Mouse (Mus musculus) limb, embryonic 14.5 days (tissue): ENCODE measurements around the gene Ablim1. TPM values are rescaled to one million over a fixed set of nuclear protein-coding genes. Genes with fewer than 3 reads are reported as not detected.

Experiments
- ATAC-seq: fragments of 200-750 bp; cut with Nextera tagmentation; 2 replicates; pipeline ENCODE4 v1.8.0; 2017; ENCODE audit warnings: low read depth, moderate number of reproducible peaks, moderate TSS enrichment; ENCODE audit not compliant: low FRiP score
- DNase-seq: peaks from one replicate; pipeline ENCODE4 v3.0.0-alpha.2; 2015; ENCODE audit warnings: low spot score
- H3K27ac ChIP-seq: fragments of 300-500 bp; sonication (generic); replicated peaks from 2 replicates; pipeline ENCODE4 v1.5.1; 2014; ENCODE audit warnings: low read depth, mild to moderate bottlenecking, low read length, moderate library complexity, mixed read lengths
- H3K27me3 ChIP-seq: fragments of 300-500 bp; sonication (generic); 2 replicates; pipeline ENCODE4 v1.6.1; 2014; ENCODE audit warnings: low read length, mixed read lengths; ENCODE audit not compliant: control insufficient read depth, insufficient read depth
- H3K36me3 ChIP-seq: fragments of 300-500 bp; sonication (generic); 2 replicates; pipeline ENCODE4 v1.6.1; 2014; ENCODE audit warnings: mild to moderate bottlenecking, low read length, moderate library complexity, mixed read lengths; ENCODE audit not compliant: control insufficient read depth, insufficient read depth
- H3K4me1 ChIP-seq: fragments of 300-500 bp; sonication (generic); 2 replicates; pipeline ENCODE4 v1.6.1; 2014; ENCODE audit warnings: antibody characterized with exemption, low read length, mixed read lengths; ENCODE audit not compliant: control insufficient read depth, insufficient read depth
- H3K4me2 ChIP-seq: fragments of 300-500 bp; sonication (generic); replicated peaks from 2 replicates; pipeline ENCODE4 v1.6.1; 2014; ENCODE audit warnings: low read depth, mild to moderate bottlenecking, low read length, moderate library complexity; ENCODE audit not compliant: severe bottlenecking
- H3K4me3 ChIP-seq: fragments of 300-500 bp; sonication (generic); replicated peaks from 2 replicates; pipeline ENCODE4 v1.5.1; 2014; ENCODE audit warnings: low read length
- H3K9ac ChIP-seq: fragments of 300-500 bp; sonication (generic); 2 replicates; pipeline ENCODE4 v1.6.1; 2014; ENCODE audit warnings: mild to moderate bottlenecking, low read depth, low read length, moderate library complexity; ENCODE audit not compliant: severe bottlenecking
- H3K9me3 ChIP-seq: fragments of 300-500 bp; sonication (generic); 2 replicates; pipeline ENCODE4 v1.6.1; 2016; ENCODE audit warnings: low read length; ENCODE audit not compliant: control insufficient read depth
- POLR2A ChIP-seq: fragments of 200-500 bp; IDR thresholded peaks from 2 replicates; pipeline ENCODE4 v1.8.0; 2012; ENCODE audit warnings: inconsistent platforms, mild to moderate bottlenecking, moderate library complexity, borderline replicate concordance; ENCODE audit not compliant: insufficient read depth, insufficient read length; ENCODE audit errors: extremely low read depth
- WGBS: fragments of 180-500 bp; shearing (Covaris S2); extraction: QIAGEN DNeasy Blood & Tissue Kit; methylation state at CpG from one replicate; pipeline ENCODE4 v1.1.7; 2014; 5-methylcytosine and 5-hydroxymethylcytosine counted together
- polyA plus RNA-seq, 2 experiments: library from polyadenylated mRNA; depleted of rRNA in 1 of 2; stranded (reverse) in 1 of 2; unstranded in 1 of 2; fragments of >200 nt; fragmentation: Nextera tagmentation in 1 of 2; extraction: Ambion mirVana in 1 of 2; gene quantifications; 2 replicates each; pipeline versions ENCODE4 v1.2.1 to v1.2.3; 2012 to 2014

Ablim1 gene
- polyA plus RNA-seq, 2 experiments = 30.6 to 76.9 TPM

GRCm38 (mm10) chr19:57252692-57253448 is 61.8 kb downstream of the Ablim1 start:
- TF ChIP-seq POLR2A = no peak
- H3K27ac ChIP-seq = no peak overlapping the region
- H3K4me3 ChIP-seq = no peak overlapping the region
- H3K9ac ChIP-seq = no peak overlapping the region
- H3K36me3 ChIP-seq = no peaks in the 10 kb centered on the region
- H3K27me3 ChIP-seq = no peaks in the 10 kb centered on the region
- WGBS = 64% methylated on average over 9 of the region's 9 CpGs
- ATAC-seq (peak; percentile 65), DNase-seq (no peak)
- H3K4me1 ChIP-seq = peaks cover 5% of the 10 kb centered on the region; the same call in 1 of the 2 replicates
- H3K9me3 ChIP-seq = no peaks in the 10 kb centered on the region
- no peak overlapping the region for H3K4me2 ChIP-seq

GRCm38 (mm10) chr19:57248781-57249180 is 65.9 kb downstream of the Ablim1 start:
- H3K27me3 ChIP-seq = no peaks in the 10 kb centered on the region
- WGBS = 85% methylated on average over 5 of the region's 5 CpGs
- no peak for TF ChIP-seq POLR2A
- H3K4me2 ChIP-seq = no peak overlapping the region
- peaks cover 11% of the 10 kb centered on the region; the same call in 1 of the 2 replicates for H3K4me1 ChIP-seq
- no peaks in the 10 kb centered on the region for H3K9me3 ChIP-seq
- DNase-seq = no peak
- no peaks in the 10 kb centered on the region for H3K36me3 ChIP-seq
- H3K9ac ChIP-seq = no peak overlapping the region
- no peak overlapping the region for H3K4me3 ChIP-seq
- no peak overlapping the region for H3K27ac ChIP-seq
- no peak for ATAC-seq

DNA sequence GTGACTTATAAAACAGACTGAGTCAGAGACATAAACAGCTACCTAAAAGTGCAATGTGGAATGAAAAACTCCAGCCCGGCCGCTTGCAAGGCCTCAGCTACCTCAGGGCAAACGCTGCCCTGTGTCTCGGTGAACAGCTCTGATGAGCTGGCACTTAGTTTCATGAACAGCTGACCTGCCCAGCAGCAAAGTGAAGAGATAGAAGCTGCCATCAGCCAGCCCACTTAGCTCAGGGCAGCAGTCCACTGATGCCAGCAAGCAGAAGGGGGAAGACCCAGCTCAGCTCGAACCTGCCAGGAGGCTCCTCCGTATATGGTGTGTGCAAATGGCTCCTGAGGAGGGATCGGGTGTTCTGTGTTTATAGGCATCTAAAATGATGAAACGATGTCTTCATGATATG is 67.5 kb downstream of the Ablim1 start:
- no peak overlapping the region for H3K9ac ChIP-seq
- ATAC-seq (no peak), DNase-seq (no peak)
- WGBS = 59% methylated on average over 8 of the region's 8 CpGs
- H3K4me2 ChIP-seq = no peak overlapping the region
- H3K36me3 ChIP-seq = no peaks in the 10 kb centered on the region
- no peaks in the 10 kb centered on the region for H3K9me3 ChIP-seq
- H3K4me3 ChIP-seq = no peak overlapping the region
- H3K27me3 ChIP-seq = no peaks in the 10 kb centered on the region
- TF ChIP-seq POLR2A = no peak
- H3K4me1 ChIP-seq = peaks cover 12% of the 10 kb centered on the region; the same call in 1 of the 2 replicates
- no peak overlapping the region for H3K27ac ChIP-seq

DNA sequence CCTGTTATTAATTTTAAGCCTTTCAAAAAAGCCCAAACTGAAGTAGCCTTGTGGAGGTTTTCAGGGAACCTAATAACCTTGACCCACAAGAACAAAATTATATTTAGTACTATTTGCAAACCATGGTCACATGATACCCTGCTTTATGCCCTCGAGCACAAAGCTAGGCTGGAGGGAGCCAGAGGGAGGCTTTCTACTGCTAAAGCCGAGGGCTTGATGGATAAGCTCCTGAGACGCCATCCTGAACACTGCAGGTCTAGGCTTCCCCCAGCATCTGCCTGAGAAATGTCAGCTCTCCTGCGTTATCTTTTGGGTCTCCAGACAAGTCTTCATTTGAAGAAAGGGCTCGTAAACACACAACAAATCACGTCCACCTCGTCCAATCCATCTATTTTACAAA is 70.4 kb downstream of the Ablim1 start:
- Histone ChIP-seq H3K4me3 (no peak overlapping the region), H3K27ac (no peak overlapping the region), H3K27me3 (no peaks in the 10 kb centered on the region), H3K9me3 (no peaks in the 10 kb centered on the region), H3K36me3 (no peaks in the 10 kb centered on the region), H3K4me2 (no peak overlapping the region), H3K4me1 (peaks cover 28% of the 10 kb centered on the region), H3K9ac (no peak overlapping the region)
- ATAC-seq = no peak
- 54% methylated on average over 7 of the region's 7 CpGs for WGBS
- DNase-seq = no peak
- no peak for TF ChIP-seq POLR2A

- Histone ChIP-seq H3K4me3 (no peak overlapping the region), H3K27ac (no peak overlapping the region), H3K4me1 (peaks cover 34% of the 10 kb centered on the region), H3K9me3 (no peaks in the 10 kb centered on the region), H3K36me3 (no peaks in the 10 kb centered on the region), H3K9ac (no peak overlapping the region), H3K27me3 (no peaks in the 10 kb centered on the region), H3K4me2 (no peak overlapping the region)
- TF ChIP-seq POLR2A = no peak
- 54% methylated on average over 8 of the region's 8 CpGs for WGBS
- DNase-seq (peak; percentile 42), ATAC-seq (no peak)
Observed at GRCm38 (mm10) chr19:57243606-57244005, 71.1 kb downstream of the Ablim1 start.

DNA sequence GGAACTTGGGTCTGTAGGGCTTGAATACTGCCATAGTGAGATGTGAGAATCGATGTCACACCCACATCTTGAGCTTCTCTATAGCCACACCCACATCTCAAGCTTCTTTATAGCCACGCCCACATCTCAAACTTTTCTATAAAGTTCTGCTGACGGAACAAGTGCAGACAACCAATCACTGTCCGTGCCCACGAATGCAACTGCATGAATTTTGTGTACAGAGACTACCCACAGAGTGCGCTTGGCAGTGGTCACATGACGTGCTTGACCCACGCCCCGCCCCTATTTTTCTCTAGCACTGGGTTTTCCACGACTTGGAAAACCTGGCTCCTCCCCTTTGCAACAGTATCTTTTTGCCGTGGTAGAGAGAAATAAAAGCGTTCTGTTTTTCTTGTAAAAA is 71.5 kb downstream of the Ablim1 start:
- no peak for ATAC-seq
- Histone ChIP-seq H3K4me3 (no peak overlapping the region), H3K27me3 (no peaks in the 10 kb centered on the region), H3K4me1 (peaks cover 37% of the 10 kb centered on the region), H3K9ac (no peak overlapping the region), H3K36me3 (no peaks in the 10 kb centered on the region), H3K9me3 (no peaks in the 10 kb centered on the region), H3K27ac (no peak overlapping the region), H3K4me2 (no peak overlapping the region)
- 69% methylated on average over 12 of the region's 12 CpGs for WGBS
- no peak for TF ChIP-seq POLR2A
- DNase-seq = no peak
